Mouse (Mus musculus): ENCODE measurements at regions not wholly inside any gene's neighbourhood (a gene's known extent, or its start where the extent isn't known, plus 50 kb on each side); places are given as distances from the start of the nearest gene placed in this dataset.
"Not testable (repeated sequence)": the region's sequence is repeated elsewhere in the genome, so short reads cannot be mapped to it uniquely, and the experiment has no call there.

DNA sequence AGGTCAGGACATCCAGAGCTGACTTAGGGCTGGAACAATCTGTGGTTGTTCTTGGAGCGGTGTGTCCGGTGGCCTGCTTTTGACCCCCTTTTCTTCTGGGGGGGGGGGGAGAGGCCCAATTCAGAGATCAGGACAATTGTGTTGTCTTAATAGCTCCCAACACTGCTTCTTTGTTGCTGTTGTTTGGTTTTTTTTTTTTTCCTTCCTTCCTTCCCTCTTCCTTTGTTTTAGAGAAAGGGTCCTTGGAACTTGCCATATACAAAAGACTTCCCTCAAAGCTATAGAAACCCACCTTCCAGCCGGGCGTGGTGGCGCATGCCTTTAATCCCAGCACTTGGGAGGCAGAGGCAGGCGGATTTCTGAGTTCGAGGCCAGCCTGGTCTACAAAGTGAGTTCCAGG, 49.8 kb upstream of the Jarid2 start:
- 90% methylated on average over 7 of the region's 7 CpGs for WGBS
- peaks cover 14% of the 10 kb centered on the region for H3K4me1 ChIP-seq
- H3K36me3 ChIP-seq (replicated peaks); H3K4me3 ChIP-seq; DNase-seq (ENCODE audit: extremely low spot score, low spot score); H3K27ac ChIP-seq; H3K9me3 ChIP-seq: not testable (repeated sequence)
- peaks cover 12% of the 10 kb centered on the region for H3K27me3 ChIP-seq (ENCODE audit: poor library complexity, severe bottlenecking)
